Mouse (Mus musculus) ovary, postnatal 14 days (tissue): ENCODE measurements around the gene Slc22a5.
"Not testable (repeated sequence)": the region's sequence is repeated elsewhere in the genome, so short reads cannot be mapped to it uniquely, and the experiment has no call there.

Experiments used
- DNase-seq: peaks from one replicate; pipeline ENCODE4 v3.0.0; 2022; ENCODE audit warnings: low spot score

Slc22a5 gene

DNA sequence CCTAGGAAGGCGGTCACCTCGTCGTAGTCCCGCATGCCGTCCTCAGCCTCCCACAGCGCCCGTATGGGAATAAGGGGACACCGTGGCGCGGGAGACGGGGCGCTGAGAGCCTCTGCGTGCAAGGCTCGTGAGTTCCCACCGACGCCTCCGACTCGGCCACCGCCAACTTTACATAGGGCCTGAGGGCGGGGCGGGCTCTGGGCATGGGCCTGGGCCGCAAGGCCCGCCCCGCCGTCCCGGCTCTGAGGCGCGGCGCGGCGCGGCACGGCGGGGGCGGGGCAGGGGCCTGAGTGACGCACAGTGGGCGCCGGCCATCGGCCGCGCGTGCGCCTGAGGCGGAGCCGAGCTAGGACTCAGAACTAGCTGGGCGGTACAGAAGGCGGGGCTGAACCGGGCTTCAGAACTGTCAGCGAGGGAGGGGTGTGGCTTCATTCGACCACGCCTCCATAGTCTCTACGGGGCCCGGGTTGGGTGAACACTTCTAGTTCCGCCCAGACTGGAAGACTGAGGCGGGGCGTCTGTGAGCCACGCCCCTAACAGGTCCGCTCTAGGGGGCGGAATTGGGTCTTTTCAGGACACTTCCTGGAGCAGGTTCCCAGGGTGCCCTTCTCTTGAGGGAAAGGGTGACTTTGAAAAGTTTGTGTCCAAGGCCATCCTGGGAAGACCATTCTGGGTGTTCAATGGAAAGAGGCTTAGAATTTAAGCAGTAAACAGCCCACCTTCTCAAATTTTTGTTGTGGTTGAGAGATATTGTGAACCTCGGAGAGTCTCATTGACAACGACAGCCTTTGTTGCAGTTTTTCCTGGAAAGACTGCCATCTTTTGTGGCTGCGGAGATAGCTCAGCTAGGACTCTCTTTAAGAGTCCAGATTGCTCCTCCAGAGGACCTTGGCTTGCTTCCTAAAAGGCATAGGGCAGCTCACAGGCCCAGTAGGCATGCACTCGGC, at the start of gene Slc22a5:
Gene Slc22a5, minus strand, starts transcription at position 156 of the 947 bp plus-strand sequence.
- DNase-seq = peak; percentile 97

DNA sequence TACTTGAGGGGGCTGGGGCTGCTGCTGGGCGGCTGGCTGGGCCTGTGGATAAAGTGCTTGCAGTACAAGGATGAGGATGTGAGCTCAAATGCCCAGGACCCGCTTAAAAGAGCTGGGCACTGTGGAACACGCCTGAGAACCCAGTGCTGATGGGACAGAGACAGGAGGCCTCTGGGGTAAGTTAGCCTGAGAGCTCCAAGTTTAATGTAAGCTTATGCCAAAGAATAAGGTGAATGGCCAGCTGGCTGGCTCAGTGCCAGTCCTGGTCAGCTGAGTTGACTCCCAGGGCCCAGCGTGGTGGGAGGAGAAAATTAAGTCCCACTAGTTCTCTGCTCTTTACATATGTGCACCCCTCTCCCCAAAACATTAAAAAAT, 40.5 kb upstream of the Slc22a5 start:
- not testable (repeated sequence) for DNase-seq

DNA sequence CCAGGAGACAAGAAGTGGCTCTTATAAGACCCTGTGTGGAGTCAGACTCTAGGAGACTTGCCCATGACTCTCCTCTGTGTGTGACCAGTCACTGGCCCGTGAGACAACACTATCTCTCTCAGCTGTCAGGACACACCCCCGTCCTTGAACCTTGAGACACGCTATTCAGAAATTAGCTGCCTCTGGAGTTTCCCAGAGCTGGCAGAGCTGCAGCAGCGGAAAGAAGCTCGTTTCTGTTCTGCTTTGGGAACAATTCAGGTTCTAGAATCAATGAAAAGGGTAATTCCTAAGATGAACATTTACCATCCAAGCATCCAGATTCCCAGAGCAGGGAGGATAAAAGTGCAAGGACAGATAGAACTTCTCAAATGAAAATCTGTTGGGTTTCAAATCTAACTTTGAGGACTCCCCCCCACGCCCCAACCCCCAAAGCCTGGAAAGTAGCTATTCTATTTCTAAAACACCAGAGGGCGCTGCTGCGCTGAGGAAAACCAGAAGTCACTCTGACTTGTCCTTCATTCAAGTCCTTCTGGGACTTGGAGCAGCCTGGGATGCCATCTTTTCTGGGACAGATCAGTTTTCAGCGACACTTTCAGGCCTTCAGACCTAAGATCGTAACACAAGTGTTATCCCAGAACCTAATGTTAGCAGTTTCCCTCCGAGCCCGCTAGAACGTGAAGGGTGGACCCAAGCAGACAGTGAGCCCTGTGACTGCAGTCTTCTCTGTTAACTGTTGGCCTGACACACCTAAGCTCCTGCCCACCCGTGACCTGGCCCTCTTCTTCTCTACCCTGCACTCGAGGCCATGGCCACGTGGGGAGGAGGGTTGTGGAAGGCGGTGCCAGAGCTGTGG, 39.9 kb upstream of the Slc22a5 start:
- DNase-seq = peak; percentile 51

DNA sequence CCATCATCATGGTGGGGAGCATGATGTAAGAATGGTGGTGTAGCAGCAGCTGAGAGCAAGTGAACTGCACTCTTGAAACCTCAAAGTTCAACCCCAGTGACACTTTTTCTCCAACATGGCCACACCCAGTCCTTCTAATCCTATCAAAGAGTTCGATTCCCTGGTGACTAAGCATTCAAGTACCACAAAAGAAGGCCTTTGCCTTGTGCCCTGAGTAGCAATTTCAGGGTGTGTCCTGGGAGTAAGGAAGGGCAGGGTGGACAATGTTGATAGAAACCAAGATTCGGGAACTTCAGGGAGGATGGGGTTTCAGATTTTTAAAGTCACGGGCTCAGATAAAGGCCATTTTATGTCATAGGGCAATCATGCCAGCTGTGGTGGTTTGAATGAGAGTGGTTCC, 38.3 kb upstream of the Slc22a5 start:
- no peak for DNase-seq

DNA sequence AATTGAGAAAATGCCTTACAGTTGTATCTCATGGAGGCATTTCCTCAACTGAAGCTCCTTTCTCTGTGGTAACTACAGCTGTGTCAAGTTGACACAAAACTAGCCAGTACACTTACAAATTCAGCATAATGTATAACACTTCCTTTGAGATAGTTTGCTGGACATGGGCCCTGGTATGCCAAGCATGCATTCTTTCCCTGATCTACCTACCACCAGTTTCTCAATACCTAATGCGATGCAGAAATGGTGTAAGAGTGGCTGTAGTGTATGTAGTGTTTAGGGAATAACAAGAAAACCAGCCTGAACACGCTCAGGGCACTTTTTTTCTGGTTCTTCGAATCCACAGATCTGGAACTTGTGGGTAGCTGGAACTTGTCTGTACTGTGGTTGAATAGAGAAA, 37.1 kb upstream of the Slc22a5 start:
- DNase-seq = no peak

DNA sequence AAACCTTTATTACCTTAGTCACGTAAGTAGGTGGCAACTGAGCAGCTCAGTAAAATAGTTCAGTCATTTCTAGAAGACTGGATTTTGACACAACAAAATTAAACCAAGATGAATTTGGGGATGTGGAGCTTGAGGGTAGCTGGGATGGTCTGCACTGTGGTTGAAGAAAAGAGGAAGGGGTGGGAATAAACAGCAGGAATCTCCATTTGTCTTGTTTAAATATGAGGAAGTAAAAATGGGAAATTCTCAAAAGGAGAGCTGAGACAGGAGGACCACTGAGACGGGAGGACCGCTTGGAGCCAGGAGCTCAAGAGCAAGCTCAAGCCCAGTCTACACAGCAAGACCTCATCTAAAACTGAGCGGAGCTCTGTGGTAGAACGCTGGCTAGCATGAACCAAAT, 34.8 kb upstream of the Slc22a5 start:
- DNase-seq = no peak

DNA sequence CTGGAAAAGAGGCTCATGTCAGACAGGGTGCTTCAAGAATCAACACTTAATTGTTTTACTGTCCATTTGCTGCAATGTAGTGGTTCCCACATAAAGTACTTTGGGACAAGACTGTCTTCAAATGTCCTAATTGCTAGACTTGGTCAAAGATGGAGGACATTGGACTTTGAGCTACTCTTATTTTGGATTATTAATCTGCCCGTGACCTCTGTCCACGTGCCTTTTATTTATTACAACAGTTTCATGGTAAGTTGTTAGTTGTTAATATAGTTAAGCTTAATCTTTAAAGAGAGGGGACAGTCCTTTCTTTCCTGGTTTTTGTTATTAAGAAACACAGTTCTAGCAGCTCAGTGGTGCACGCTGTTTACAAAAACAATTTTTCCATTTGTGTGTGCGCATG, 27.4 kb upstream of the Slc22a5 start:
- DNase-seq = no peak

DNA sequence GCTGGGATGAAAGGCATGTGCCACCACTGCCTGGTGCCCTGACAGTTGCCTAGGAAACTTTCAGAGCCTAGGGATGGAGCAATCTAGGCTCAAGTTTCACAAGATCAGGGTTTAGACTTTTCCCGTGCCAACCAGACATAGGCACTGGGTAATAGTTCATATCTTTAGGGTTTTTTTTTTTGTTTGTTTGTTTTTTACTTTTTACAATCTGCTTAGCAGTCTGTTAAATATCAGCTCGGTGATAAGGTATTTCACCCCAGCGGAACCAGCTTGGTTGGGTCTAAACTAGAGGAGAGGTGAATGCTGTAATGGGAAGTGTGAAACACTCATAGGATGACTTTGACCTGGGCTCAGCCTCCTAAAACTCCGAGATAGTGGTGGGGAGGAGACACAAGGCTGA, 19.6 kb upstream of the Slc22a5 start:
- no peak for DNase-seq

DNA sequence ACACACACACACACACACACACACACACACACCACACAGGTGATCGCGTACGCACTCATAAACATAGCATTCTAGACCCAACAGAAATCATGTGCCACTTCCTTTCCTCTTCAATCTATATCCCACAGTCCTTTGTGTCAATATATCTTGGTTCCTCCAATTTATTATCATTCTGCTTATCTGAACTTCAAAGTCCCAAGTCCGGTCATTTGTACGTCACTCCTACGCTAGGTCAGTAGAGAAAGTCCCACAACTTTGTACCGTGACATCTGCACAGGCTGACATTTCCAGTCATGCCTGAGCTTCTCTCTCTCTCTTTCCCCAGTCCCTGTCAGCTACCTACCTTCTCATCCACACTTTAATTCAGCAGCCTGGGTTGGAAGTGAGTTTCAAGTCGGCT, 17.2 kb upstream of the Slc22a5 start:
- DNase-seq = no peak

DNA sequence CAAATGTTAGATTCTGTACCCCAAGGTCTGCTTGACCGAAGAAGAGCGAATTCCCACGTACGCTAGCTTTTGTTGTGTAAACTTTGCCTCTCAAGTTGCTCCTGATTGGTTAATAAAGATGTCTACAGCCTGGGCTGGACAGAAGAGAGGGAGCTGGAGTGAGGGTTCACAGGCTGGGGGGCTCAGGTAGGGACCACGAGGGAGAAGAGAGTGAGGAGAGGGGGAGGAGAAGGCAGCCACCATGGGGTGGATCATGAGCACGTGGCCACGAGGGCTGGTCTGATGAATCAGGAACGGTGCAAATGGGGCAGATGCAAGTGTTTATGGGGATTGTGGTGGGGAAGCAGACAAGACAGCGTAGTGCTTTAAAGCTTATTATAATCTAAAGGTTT, 13.1 kb upstream of the Slc22a5 start:
- no peak for DNase-seq

DNA sequence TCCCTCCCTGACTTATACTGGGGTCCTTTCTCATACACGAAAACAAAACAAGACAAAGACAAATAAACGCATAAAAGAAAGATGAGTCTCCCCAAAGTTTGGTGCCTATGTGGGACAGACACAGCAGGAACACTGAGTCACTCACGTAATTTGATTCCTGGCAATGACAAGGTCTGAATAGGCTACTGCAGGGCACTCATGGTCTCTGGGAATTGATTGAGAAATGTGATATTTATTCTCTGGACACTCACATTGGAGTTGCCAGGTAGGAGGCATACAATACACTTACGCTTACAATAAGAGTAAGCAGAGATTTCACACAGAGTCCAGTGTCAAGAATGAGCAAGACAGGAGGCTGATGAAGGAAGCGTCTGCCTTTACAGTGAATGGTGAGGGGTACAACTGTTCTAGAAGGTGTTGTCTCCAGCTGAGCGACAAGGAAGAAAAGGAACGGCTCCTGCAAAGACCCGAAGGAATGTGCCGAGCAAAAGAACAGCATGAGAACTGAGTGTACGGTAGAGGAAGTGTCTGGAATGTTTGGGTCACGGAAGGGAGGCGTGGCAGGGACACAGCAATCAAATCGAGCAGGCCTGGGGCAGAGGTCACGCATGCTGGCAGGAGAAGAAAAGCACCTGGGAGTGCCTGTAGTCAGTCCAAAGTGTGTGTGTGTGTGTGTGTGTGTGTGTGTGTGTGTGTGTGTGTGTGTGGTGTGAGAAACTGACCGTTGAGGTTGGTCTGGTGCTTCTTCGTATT, 12.5 kb upstream of the Slc22a5 start:
- peak; percentile 21 for DNase-seq

DNA sequence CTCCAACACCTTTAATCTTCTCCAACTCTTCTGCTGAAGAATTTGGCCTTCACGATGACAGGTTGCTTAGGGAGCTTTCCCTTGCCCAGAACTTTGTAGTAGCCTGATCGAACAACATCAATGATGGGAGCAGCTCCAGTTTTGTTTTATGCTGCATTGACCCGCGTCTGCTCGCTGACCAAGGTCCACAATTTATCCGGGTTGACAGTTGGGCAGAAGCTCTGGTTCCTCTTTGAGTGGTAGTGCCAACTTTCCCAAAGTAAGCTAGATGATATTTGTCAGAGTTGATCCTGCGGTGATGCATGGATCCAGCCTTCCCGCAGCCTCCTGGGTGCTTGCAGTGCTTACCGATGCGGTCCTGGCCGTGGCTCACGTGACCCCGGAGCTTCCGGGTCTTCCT, 11.3 kb upstream of the Slc22a5 start:
- DNase-seq = no peak

DNA sequence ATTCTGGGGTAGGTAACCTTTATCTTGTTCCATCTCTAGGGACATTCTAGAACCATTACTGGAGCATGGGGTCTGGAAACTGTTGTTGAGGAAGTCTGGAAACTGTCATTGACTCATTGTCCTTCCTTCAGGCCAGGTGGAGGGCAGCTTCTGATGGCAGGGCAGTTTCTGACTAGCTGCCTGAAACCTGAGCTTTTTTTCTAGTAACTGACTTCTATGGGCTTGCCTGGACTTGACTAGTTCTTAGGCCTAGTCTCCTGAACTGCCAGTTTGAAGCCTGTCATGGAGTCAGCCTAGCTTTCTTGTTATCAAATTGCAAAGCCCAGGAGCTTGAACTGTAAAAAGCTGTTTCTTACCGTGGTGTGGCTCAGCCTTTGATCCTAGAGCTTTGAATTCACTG, 9.5 kb upstream of the Slc22a5 start:
- DNase-seq = no peak

DNA sequence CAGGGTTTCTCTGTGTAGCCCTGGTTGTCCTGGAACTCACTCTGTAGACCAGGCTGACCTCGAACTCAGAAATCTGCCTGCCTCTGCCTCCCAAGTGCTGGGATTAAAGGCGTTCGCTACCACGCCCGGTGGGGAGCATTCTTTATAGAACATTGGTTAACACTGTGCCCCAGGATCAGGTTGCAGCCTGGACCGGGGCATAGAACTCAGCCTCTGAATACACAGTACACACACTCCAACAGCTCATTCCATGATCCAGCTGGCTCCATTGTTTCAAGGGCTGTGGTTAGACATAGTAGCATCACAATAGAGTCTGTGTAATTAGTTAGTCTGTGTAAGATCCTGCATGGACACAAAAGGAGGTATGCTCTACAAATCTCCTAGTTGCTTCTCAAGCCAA, 8.5 kb upstream of the Slc22a5 start:
- no peak for DNase-seq

DNA sequence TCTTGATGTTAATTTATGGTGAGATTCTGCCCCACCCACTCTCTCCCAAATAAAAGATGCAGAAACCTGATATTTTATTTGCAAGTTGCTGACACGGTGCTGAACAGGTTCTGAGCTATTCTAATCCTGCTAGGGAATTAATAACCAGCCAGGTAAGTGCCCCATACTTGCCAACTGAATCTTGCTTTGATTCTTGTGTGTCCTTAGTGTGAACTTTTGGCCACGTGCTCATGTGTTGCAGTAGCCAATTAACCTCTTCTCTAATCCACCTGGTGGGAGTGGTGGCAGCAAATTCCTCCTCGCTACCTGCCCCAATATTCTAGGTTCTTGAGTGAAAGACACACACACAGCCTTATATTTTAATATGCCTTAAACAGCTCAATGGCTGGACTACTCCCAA, 7.5 kb upstream of the Slc22a5 start:
- DNase-seq = no peak

DNA sequence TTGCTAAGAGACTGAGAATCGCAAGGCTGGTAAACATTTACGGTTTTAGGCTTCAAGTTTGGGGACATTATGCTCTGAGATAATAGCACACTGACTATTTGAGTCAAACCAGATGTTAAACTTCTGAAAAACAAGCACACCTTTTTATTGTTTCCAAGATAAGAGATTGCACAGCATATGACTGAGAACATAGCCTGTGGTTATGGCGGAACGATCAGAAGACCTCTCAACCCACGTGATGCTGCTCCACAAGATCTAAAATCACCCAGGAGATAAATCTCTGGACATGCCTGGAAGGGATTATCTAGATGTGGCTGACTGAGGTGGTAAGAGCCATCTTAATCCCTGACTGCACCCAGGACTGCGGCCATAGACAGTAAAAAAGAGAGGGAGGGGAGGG, 5.5 kb upstream of the Slc22a5 start:
- DNase-seq = no peak

DNA sequence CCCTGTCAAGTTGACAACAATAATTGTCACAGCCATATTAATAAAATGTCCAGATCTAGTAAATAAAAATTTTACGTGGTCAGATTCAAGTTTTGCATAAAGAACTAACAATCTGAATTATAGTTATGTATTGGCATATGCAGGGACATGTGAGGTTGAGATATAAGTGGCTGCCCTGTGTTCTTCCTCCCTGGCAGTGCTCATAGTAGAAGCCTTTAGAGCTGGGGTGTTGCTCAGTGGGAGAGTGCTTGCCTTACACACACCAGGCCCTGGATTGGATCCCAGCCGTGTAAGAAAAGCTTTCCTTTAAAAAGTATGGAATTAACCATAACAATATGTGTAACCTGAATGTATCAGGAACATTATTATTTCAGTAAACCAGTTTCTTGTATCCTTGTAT, 2.0 kb upstream of the Slc22a5 start:
- DNase-seq = no peak

DNA sequence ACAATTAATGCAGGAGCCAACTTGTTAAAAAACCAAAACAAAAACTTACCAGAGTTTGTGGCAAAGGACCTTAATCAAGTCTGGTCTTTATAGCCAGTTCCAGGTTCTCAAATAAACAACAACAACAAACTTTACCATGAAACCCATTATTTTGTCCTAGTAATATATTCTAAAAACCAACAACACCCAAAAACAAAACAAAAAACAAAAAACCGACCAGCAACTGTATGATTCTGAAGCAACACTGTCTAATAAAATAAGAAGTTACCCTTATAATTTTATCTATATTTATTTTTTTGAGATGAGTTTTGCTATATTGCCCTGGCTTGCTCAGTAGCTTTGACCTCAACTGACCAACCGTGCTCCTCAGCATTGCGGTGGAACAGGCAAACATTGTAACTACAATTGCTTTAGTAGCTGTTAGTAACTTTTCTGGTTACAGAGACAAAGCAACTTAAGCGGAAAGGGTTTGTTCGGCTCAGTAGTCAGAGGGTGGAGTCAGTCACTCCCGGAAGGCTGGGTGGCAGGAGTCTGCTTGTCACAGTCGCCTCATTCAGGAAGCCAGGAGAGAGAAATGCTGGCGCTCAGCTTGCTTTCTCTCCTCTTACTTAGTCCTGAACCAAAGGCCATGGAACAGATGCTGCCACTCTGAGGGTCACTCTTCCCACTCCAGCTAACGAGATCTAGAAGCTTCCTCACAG, 1.4 kb upstream of the Slc22a5 start:
- no peak for DNase-seq

DNA sequence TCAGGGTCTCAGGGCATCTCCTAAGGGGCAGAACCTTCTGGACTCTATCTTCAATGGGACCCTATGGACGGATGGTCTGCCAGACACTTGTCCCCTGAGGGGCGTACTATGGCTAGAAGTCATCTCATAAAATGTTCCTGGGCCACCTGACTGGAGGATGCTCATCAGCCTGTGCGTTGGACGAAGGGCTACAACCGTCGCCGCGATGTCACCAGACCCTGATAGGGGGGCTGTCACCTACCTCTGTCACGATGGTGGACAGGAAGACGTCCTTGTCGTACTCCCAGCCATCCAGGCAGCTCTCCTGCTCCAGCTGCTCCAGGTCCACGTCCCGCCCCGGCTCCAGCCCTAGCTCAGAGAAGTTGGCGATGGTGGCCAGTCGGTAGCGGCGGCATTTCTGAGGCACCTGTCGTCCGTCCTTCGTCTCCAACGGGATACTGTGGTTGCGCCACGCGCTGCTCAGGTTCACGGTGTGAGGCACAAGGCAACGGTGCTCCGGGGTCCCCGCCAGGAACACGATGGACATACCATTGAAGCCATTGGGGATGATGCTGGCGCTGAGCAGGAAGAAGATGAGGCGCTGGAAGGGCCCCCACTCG, 455 bp downstream of the Slc22a5 start:
- peak; percentile 39 for DNase-seq

DNA sequence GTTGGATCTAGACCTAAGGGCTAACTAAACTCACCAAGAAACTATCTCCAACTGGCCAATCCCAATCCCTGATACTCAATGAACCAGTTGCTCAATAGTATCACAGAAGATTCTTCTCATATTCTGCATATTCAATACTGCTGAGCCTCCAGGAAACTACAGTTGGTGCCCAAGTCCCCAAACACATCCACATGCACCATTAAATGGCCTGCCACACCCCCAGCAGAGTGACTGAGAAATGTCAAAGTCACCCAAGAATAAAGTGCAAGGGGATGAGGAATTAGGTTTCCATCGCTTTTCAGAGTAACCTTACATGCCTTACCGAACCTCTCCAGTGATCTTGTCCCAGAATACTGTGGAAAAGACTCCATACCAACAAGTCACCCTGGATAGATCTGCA, 1.2 kb downstream of the Slc22a5 start:
- DNase-seq = no peak

DNA sequence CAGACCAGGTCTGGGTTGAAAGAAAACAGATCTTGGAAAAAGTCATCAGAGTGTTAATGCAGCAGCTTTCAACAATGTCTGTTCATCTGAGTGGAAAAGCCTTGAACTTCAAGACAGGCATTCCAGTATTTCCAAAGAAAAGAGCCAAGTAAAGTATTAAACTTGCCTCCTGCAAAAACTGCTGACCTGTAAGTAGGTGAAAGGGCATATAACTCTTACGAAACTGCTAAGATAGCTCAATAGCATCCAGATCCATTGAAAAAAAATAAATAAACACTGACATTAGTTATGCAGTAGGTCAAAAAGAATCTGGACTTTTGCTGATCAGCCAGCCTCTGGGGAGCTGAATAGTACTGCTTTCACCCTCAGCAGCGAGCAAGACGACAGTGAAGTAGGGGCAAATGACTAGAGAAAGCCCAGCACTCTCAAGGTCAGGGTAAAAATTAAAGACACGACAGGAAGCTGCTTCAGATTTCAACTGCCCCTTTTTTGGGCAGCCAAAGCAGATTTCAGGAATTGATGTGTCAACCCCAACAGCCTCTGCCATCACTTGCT, 2.3 kb downstream of the Slc22a5 start:
- no peak for DNase-seq
